In the genomic region with DNA sequence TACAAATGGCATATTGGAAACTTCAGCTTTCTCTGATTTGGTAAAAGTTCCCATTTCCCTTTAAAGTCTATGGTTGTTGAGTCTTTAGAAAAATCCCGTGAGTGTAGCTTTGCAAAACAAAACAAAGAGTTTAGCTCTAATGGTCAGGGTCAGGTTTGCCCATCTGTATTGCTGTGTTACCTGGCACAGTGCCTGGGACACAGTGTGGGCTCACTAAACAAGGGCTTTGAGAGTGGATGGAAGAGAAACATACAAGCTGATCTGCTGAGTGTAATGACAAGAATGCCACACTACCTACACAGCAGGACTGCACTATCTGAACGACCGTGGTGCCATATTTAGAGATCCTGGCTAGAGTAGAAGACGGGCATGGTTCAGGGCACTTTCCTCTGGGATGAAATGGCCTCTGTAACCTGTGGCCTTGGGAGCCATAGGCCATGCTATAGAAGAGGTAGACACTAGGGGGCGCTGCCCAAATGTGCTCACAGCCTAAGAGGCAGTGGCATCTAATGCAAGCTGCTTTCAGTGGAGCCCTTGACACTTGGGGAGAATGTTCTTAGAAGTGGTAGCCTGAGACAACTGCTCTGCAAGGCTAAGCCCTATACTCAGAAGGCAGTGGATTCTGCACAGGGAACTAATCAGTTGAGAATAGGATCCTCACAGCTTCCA, we compare ENCODE assay signal across 8 mouse cellular contexts. TPM values are rescaled to one million over a fixed set of nuclear protein-coding genes. Genes with fewer than 3 reads are reported as not detected.
DNase-seq lines count a peak whose midpoint lies in the region; ATAC-seq and TF ChIP-seq lines count a peak whose summit lies in the region.

No protein-coding gene starts in this region.

- no peak overlapping the region for H3K4me2 ChIP-seq in kidney, embryonic 14.5 days (replicated peaks; ENCODE audit: low read depth, low read length)
- no peak overlapping the region for H3K4me2 ChIP-seq in hindbrain, embryonic 14.5 days (replicated peaks)

- no peak overlapping the region for H3K4me3 ChIP-seq in kidney, embryonic 14.5 days (ENCODE audit: low read length)
- no peak overlapping the region for H3K4me3 ChIP-seq in hindbrain, embryonic 14.5 days (replicated peaks; ENCODE audit: low read length)

- no peak for TF ChIP-seq POLR2A in brain, embryonic 14.5 days (IDR thresholded peaks at IDR 0.05; ENCODE audit: borderline replicate concordance, extremely low read depth, insufficient read depth, insufficient read length, poor library complexity, severe bottlenecking)

- no peak overlapping the region for H3K9ac ChIP-seq in kidney, embryonic 14.5 days (ENCODE audit: low read depth, low read length)
- H3K9ac ChIP-seq in hindbrain, embryonic 14.5 days = no peak overlapping the region

- H3K4me1 ChIP-seq in kidney, embryonic 14.5 days (ENCODE audit: control insufficient read depth, insufficient read depth, low read length) = no peaks in the 10 kb centered on the region
- H3K4me1 ChIP-seq in hindbrain, embryonic 14.5 days (replicated peaks; ENCODE audit: control insufficient read depth, insufficient read depth, low read length) = no peaks in the 10 kb centered on the region

- 55% methylated on average over 5 of the region's 5 CpGs for WGBS in kidney, embryonic 14.5 days
- WGBS in hindbrain, embryonic 14.5 days = 43% methylated on average over 5 of the region's 5 CpGs

- H3K36me3 ChIP-seq in kidney, embryonic 14.5 days (ENCODE audit: control insufficient read depth, insufficient read depth, low read length) = no peaks in the 10 kb centered on the region
- H3K36me3 ChIP-seq in hindbrain, embryonic 14.5 days (replicated peaks; ENCODE audit: control insufficient read depth, insufficient read depth) = no peaks in the 10 kb centered on the region

- no peak overlapping the region for H3K27ac ChIP-seq in kidney, embryonic 14.5 days (ENCODE audit: low read depth, low read length)
- no peak overlapping the region for H3K27ac ChIP-seq in hindbrain, embryonic 14.5 days

- H3K9me3 ChIP-seq in kidney, embryonic 14.5 days (ENCODE audit: control insufficient read depth, low read length) = no peaks in the 10 kb centered on the region
- no peaks in the 10 kb centered on the region for H3K9me3 ChIP-seq in hindbrain, embryonic 14.5 days (ENCODE audit: control insufficient read depth, low read length)

- DNase-seq in kidney, adult 8-10 months = peak; percentile 4 to 13
- DNase-seq in ES-CJ7 (ENCODE audit: low read depth, low spot score) = peak; percentile 79
- DNase-seq in brain, embryonic 14.5 days (ENCODE audit: low read depth) = peak; percentile 56
- DNase-seq in hindbrain, embryonic 14.5 days (ENCODE audit: low spot score) = peak; percentile 38
- peak; percentile 22 for DNase-seq in lung, postnatal 36 days
- DNase-seq in thymus, postnatal 25 days = peak; percentile 39
- DNase-seq in spleen, adult 12 weeks (ENCODE audit: low spot score) = no peak

- no peaks in the 10 kb centered on the region; the same call in 1 of the 2 replicates for H3K27me3 ChIP-seq in kidney, embryonic 14.5 days (ENCODE audit: control insufficient read depth, insufficient read depth, low read length)
- H3K27me3 ChIP-seq in hindbrain, embryonic 14.5 days (ENCODE audit: control insufficient read depth, insufficient read depth, low read length) = no peaks in the 10 kb centered on the region

- no peak for ATAC-seq in kidney, embryonic 14.5 days (ENCODE audit: low FRiP score, low TSS enrichment)
- ATAC-seq in hindbrain, embryonic 14.5 days (ENCODE audit: low FRiP score) = no peak

- peak; percentile 66; the same call in 1 of the 2 replicates for TF ChIP-seq CTCF in brain, embryonic 14.5 days (IDR thresholded peaks at IDR 0.05; ENCODE audit: borderline replicate concordance, extremely low read depth, insufficient read depth, insufficient read length)

RNA-seq across cellular contexts. Expression of a gene that starts 28.3 kb away (rescaled TPM):
- polyA plus RNA-seq in kidney, embryonic 14.5 days (2014; fragmentation: Nextera tagmentation; extraction: Ambion mirVana) = 5.1 and 9.3 TPM in 2 replicates
- polyA plus RNA-seq in brain, embryonic 14.5 days (2012; rRNA removed) = not detected in 2 replicates
- not detected in 2 replicates for polyA plus RNA-seq in hindbrain, embryonic 14.5 days (2014; fragmentation: Nextera tagmentation; extraction: Ambion mirVana)
